Mouse (Mus musculus) B cell, adult 2 months (primary cell): ENCODE data around the gene Lad1.

Experiments
- DNase-seq, 2 experiments: peaks; one replicate each; pipeline ENCODE4 v3.0.0; 2022

Gene Lad1

GRCm38 (mm10) chr1:135818481-135819086 lies at the start of gene Lad1:
Gene Lad1, plus strand, starts transcription at chr1:135818598.
- no peak for DNase-seq

- DNase-seq, result no peak
These were observed 48.2 kb upstream of the Lad1 start for GRCm38 (mm10) chr1:135770237-135770636.

DNA sequence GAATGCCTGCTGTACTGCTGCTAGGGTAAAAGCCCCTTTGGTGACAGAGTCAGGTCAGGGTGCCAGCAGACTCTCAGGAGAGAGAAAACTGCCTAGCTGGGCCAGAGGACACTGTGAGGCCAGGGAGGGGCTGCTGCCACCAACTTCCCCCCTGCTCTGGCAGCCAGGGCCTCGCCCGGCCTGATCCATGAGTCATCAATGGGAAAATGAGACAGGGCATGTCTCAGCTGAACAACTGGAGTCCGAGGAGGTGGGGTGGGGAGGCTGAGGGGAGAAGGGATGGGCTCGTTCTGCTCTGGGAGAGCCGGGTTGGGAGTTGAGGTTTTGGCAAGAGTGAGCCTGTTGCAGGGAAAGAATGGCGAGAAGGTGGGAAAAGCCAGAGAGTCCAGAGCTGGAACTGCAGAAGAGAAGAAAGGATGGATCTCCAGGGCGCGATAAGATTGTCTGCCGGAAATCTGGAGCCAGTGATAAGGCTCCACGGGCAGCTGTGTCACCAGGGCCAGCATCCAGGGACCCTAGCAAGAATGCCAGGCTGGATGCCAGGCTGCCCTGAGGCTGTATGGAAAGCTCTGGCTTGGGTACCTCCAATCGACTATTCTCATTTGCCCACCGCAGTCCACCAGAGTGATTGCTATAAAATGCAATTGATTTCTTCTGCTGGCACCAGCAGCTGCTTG lies 47.4 kb upstream of the Lad1 start:
- no peak for DNase-seq

DNA sequence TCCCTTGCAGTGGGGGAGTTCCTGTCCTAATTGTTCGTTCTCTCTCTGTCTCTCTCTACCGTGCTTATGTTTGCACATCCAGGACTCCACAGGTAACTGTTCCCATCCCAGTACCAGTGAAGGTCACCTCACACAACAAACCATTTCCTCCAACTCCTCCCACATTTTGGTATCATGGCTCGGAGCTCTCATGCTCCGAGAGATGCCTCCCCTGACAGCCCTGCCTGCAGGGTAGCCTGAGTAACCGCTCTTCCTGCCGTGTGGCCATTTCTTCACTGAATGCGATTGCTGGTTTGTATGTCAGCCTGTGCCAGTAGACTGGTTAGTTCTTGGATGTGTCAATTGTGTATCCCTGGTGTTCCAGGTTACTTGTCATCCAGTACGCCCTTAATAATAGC lies 46.8 kb upstream of the Lad1 start:
- DNase-seq, result no peak

DNA sequence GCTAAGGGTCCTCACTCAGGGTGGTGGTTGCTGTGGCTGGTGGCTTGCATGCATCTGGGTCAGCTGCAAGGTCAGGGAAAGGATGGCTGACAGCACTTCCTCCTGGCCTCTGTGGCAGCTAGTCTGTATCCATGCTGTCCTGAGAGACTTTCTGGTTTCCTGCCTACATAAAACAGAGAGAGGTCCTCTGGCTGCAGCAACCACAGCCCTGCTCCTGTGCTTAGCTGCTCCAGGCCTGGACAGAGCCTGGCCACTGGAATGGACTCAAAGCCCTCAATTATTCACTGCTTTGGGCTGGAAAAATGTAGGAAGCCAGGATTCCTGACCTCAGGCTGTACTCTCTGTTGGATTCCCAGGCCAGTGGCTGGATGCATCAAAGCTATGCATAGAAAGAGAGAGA lies 41.8 kb upstream of the Lad1 start:
- no peak for DNase-seq

- DNase-seq, result no peak
These were observed 41.4 kb upstream of the Lad1 start for GRCm38 (mm10) chr1:135777046-135777445.

GRCm38 (mm10) chr1:135778780-135779535 lies 39.4 kb upstream of the Lad1 start, which contains the start of gene Tnni1:
Gene Tnni1, plus strand, starts transcription at chr1:135779434.
- DNase-seq, result no peak

GRCm38 (mm10) chr1:135780649-135781048 lies 37.7 kb upstream of the Lad1 start:
- no peak for DNase-seq

DNA sequence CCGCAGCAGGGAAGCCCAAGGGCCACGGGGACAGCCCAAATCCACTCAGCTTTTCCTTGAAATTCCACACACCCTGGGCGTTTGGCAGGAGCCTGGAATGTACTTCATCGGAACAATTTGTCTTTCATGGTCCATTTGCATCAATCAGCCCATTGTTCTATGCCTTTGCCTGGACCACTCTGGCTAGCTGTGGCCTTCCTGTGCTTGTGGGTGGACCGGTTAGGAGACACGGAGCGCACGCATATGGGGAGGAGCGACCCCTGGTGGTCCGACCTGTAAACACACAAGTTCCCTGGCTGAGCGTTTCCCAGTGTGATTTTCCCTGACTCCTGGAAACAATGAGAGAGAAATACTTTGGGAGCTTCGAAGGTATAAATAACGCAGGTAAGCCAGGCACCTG lies 37.2 kb upstream of the Lad1 start:
- peak; percentile 69 to 71 for DNase-seq

DNA sequence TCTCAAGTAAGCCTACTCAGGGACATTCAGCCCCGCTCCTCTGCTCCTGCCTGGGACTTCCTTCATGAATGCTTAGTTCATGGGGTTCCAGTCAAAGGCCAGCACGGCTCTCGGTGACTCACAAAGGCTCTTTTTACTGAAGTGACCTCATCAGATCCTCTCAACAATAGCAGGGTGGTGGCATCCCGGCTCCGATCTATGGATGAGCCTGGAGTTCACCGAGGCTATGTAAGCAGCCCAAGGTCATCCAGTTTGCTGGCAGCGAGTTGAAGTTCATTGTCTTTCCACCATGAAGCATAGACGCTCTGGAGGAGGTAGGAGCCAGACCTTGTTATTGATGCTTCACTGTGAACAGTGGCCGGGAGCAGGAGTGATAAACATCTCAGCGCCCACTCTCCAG lies 35.6 kb upstream of the Lad1 start:
- no peak for DNase-seq

- DNase-seq, result peak; percentile 83 to 85
These were observed 30.6 kb upstream of the Lad1 start for GRCm38 (mm10) chr1:135787799-135788198.

DNA sequence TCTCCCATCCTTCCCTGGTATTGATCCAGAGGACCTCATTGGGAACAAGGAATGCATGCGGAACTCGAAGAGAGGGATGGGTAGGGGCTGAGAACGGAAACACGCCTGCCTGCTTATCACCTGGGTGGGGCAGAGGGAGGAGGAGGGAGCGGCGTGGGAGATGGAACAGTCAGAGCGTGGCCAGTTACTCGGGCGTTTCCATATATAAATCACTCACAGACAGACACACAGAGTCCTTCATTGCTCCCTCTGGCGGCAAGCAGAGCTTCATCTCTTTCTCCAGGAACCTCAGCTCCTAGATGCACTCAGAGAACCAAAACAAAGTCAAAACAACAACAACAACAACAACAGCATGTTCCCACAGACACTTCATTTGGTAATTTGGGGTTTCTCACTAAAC lies 29.7 kb upstream of the Lad1 start:
- peak; percentile 25 to 29 for DNase-seq

DNA sequence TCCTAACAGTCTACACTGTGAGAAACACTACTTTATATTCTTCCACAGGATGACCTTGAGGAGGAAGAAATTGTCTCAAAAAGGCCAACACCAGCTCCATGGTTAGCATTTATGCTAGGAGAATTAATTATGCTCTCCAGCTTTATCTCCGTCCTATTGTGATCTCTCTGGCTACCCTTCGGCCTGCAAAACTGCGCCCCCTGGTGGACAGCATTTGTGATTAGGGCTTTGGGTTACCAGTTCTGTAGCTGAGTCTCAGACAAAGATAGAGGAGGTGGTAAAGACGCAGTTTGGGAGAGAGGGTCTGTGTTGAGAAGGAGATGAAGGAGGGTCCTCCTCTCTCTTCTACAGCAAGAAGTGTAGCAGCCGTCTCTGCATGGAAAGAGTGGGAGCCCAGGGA lies 28.6 kb upstream of the Lad1 start:
- DNase-seq, result peak; percentile 84 to 85

DNA sequence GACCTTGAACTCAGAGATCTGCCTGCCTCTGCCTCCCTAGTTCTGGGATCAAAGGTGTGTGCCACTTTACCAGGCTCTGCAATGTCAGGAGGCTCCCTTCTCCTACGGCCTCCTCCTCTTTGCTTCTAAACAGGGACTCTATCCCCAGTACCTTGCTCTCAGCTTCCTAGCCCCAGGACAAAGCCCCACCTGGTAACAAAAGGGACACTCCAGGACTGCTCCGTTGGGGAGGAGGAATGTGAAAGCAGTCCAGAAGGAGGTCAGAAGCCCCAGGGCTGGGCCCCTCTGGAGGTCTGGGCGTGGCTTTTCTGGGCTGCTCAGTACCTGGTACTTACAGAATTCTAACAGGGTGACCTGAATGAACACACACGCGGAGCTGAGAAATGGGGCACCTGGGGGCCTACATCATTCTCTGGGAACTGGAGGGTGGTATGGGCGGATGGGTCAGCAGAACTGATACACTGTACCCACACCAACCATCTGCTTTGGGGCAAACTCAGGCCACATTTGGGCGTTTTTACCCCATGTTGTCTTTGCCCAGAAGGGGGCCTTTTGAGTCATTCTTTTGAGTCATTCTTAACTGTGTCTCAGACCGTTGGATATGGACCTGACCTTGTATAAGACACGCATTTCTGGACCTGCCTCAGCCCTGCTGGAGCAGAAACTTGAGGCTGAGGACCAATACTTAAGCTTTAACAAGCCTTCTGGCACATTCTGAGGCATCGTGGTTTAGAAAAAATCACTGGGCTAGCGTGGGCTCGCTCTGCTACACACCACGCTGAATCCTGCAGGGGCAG lies 26.1 kb upstream of the Lad1 start:
- no peak for DNase-seq

- DNase-seq, result peak; percentile 32 to 45
These were observed 24.8 kb upstream of the Lad1 start for GRCm38 (mm10) chr1:135793370-135794215.

- DNase-seq, result no peak
These were observed 23.9 kb upstream of the Lad1 start for GRCm38 (mm10) chr1:135794216-135795134.

DNA sequence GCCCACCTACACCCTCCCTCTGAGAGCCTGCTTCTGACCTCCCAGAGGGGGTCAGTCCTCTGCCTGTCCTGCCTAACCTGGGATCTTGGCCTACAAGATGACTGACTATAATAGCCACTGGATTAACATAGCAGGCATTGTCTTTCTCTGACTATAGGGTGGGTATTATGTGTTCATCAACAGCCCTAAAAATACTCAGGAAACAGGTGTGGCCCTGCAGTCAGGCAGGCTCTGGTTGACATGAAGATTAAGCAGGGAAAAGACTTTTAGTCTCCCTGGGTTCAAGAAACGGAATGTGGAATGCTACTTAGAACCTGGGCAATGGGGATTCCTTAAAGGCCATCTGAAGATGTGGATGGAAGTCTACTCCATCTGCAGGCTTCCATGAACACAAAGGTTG lies 19.9 kb upstream of the Lad1 start:
- no peak for DNase-seq

DNA sequence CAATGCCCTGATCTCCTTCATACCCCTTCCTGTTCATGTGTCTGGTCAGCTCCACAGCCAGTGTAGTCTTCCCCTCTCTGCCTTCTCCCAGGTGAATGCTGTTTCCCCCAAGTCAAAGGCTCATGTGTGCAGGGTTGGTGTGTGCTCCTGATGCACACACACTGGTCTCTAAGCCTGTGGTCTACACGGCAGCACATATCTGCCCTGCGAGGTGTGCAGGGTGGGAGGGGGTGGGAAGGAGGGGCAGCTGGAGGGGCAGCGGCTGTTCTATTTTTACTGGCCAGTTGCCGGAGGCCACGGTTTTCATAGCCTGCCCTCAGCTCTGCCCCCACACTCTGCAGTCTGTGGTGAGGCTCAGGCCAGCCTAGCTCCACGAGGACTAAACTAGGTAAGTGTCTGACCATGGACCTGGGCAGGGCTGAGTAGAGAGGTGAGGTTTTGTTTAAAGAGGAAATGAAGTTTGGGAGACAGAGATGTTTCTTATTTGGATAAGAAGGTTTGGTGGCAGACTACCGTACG lies 19.2 kb upstream of the Lad1 start:
- DNase-seq, result no peak

GRCm38 (mm10) chr1:135800192-135800950 lies 18.0 kb upstream of the Lad1 start:
- DNase-seq, result no peak

DNA sequence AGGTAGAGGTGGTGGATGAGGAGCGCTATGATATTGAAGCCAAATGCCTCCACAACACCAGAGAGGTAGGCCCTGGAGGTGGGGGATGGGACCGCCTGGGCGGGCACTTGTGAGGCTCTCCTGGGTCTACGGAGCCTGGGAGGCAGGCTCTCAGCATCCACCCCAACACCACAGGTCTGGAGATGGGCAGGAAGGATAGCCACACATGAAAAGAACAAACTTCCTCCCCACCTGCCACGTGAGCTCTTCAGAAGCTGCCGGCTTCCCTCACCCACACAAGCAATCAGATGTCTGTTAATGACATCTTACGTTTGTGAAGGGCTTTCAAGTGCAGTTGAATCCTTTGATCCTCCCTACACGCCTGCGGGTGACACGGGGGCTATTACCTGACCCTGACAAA lies 10.9 kb upstream of the Lad1 start:
- DNase-seq, result no peak
